Mouse (Mus musculus): ENCODE measurements around the gene Ror1. TPM values are rescaled to one million over a fixed set of nuclear protein-coding genes. Genes with fewer than 3 reads are reported as not detected.

Ror1 gene
- polyA plus RNA-seq, 1 experiment: 0.12 TPM

DNA sequence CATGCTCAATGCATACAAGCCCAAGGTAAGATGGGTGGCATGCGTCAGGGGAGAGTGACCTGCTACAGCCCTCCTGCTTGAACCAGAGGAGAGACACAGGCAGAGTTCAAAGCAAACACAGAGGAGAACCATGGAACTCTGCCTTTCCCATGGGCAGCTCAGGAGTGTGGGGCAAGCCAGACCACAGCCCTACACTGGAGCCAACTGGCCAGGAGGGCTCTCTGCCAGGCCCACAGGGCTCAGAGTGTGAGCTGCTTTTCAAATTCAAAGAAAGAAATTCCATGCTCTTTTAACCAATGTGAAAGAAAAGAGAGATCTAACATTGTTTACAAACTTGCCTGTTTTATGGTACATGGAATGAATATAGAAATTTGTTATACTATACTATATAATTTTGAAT, 330.5 kb downstream of the Ror1 start:
- TF ChIP-seq POLR2A (IDR thresholded peaks at IDR 0.05; ENCODE audit: control insufficient read depth, low read depth, low read length): no peak
- H3K4me3 ChIP-seq (ENCODE audit: control insufficient read depth, low read depth, low read length): no peak overlapping the region
- H3K36me3 ChIP-seq (ENCODE audit: control insufficient read depth, insufficient read depth, low read length): no peaks in the 10 kb centered on the region
- H3K4me1 ChIP-seq (ENCODE audit: control insufficient read depth, insufficient read depth, low read length): no peaks in the 10 kb centered on the region
- H3K27ac ChIP-seq (ENCODE audit: control insufficient read depth, insufficient read depth, low read depth, low read length): no peak overlapping the region
- no peaks in the 10 kb centered on the region for H3K27me3 ChIP-seq (ENCODE audit: control insufficient read depth, insufficient read depth, low read length)

DNA sequence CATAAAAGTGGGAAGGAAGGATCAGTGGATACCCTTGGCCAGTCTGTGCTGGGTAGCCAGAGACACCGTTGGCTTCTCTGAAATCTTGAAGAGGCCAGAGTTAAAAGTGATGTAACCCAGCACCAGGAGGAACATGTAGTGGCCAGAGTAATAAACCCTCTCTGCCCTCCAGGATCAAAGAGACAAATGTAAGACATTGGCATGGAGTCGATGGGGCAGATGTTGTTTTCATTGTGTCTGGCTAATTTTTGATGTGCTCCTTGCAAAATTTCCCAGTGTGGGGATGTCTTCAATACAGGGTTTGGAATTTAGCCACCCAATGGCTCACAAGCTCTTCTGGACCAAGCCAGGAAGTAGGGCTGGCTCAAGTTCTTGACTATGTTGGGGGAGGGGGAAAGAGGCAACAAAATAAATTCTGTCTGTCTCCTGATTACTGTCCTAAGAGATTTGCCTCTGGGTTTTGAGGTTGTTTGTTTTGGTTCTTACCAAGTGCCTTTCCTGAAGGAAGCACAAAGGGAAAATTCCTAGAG, 333.8 kb downstream of the Ror1 start:
- Histone ChIP-seq H3K4me1 (ENCODE audit: control insufficient read depth, insufficient read depth, low read length) (no peaks in the 10 kb centered on the region), H3K4me3 (ENCODE audit: control insufficient read depth, low read depth, low read length) (no peak overlapping the region), H3K36me3 (ENCODE audit: control insufficient read depth, insufficient read depth, low read length) (no peaks in the 10 kb centered on the region), H3K27me3 (ENCODE audit: control insufficient read depth, insufficient read depth, low read length) (no peaks in the 10 kb centered on the region), H3K27ac (ENCODE audit: control insufficient read depth, insufficient read depth, low read depth, low read length) (no peak overlapping the region)
- TF ChIP-seq CTCF (IDR thresholded peaks at IDR 0.05; ENCODE audit: control insufficient read depth, insufficient read depth, insufficient replicate concordance, low read depth, low read length): no peak
- no peak for TF ChIP-seq POLR2A (IDR thresholded peaks at IDR 0.05; ENCODE audit: control insufficient read depth, low read depth, low read length)

DNA sequence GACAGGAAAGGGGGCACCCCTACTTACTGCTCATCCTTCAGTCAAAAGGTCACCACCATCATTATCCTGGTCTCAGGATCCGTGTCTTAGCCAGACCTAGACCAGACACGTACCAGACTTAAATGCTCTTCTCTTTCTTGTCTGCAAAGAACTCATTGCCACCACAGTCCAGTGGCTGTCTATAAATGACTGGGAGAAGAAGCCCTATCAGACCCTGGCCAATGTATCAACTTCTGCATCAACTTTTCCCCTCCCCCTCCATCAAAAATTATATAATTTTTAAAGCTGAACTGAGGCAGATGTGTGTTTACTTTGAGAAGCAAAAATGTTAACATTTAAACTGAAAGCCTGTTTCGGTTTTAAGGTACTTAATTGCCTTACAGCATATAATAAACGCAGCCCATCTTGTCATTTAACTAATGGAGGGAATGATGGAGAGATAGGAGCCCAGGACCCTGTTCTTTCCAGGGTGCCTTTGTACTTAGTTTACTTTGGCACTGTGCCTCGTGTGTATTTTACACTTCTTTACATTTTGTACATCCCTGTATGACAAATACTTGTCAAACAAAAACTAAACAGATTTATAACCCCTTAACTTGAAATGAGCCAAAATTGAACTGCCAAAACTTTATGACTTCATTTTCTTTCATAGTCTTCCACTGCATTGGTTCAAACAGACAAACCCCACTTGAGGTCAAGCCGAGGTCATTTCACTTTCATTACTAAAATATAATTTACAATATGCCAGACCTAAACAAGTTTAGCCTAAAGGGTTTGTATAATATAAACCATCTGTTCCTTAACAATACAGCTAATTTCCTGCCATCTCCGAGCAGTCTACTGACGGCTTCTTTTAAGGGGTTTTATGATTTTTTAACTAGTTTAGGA, 339.9 kb downstream of the Ror1 start:
- Histone ChIP-seq H3K27ac (ENCODE audit: control insufficient read depth, insufficient read depth, low read depth, low read length) (no peak overlapping the region), H3K4me3 (ENCODE audit: control insufficient read depth, low read depth, low read length) (no peak overlapping the region), H3K27me3 (ENCODE audit: control insufficient read depth, insufficient read depth, low read length) (no peaks in the 10 kb centered on the region), H3K4me1 (ENCODE audit: control insufficient read depth, insufficient read depth, low read length) (no peaks in the 10 kb centered on the region), H3K36me3 (ENCODE audit: control insufficient read depth, insufficient read depth, low read length) (no peaks in the 10 kb centered on the region)
- TF ChIP-seq POLR2A (IDR thresholded peaks at IDR 0.05; ENCODE audit: control insufficient read depth, low read depth, low read length) (no peak), CTCF (IDR thresholded peaks at IDR 0.05; ENCODE audit: control insufficient read depth, insufficient read depth, insufficient replicate concordance, low read depth, low read length) (no peak)

DNA sequence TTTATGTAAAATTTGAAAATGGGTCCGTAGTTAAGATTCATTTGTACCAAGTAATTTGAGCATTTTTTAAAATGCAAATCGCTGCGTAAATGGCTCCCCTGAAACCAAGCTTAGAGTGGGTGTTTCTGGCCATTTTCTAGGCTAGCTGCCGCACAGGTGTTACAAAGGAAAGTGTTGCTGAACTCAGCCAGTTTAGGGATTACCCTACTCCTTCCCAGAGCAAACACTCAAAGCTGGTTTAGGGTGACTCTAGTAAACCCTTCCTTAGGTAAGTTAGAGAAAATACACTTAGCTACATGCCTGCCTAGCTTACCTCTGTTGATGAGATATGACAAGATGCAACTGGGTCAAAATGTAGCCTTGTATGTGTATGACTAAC, 340.6 kb downstream of the Ror1 start:
- H3K36me3 ChIP-seq (ENCODE audit: control insufficient read depth, insufficient read depth, low read length): no peaks in the 10 kb centered on the region
- no peaks in the 10 kb centered on the region for H3K27me3 ChIP-seq (ENCODE audit: control insufficient read depth, insufficient read depth, low read length)
- H3K4me1 ChIP-seq (ENCODE audit: control insufficient read depth, insufficient read depth, low read length): peaks cover 2% of the 10 kb centered on the region; the same call in 1 of the 2 replicates
- no peak overlapping the region for H3K27ac ChIP-seq (ENCODE audit: control insufficient read depth, insufficient read depth, low read depth, low read length)
- no peak overlapping the region for H3K4me3 ChIP-seq (ENCODE audit: control insufficient read depth, low read depth, low read length)
- TF ChIP-seq POLR2A (IDR thresholded peaks at IDR 0.05; ENCODE audit: control insufficient read depth, low read depth, low read length) (no peak), CTCF (IDR thresholded peaks at IDR 0.05; ENCODE audit: control insufficient read depth, insufficient read depth, insufficient replicate concordance, low read depth, low read length) (no peak)

DNA sequence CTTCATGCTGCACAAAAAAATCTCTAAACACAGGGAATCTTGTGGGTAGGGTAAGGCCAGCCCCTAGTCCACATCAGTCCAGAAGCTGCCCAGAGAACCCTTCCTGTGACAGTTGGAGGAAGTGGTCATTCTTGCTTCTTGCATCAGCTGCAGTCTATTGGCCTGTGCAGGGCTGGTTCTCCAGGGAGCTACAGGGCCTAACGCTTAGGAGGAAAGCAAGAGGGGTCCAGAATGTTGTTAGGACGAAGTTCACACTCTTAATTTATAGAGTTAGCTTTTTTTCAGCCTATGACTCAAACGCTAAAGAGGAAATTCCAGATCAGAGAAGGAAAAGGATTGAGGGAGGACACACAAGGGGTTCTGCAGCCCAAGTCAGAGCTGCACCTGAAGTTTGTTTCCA, 351.3 kb downstream of the Ror1 start:
- Histone ChIP-seq H3K27me3 (ENCODE audit: control insufficient read depth, insufficient read depth, low read length) (no peaks in the 10 kb centered on the region), H3K27ac (ENCODE audit: control insufficient read depth, insufficient read depth, low read depth, low read length) (no peak overlapping the region), H3K4me3 (ENCODE audit: control insufficient read depth, low read depth, low read length) (no peak overlapping the region), H3K36me3 (ENCODE audit: control insufficient read depth, insufficient read depth, low read length) (no peaks in the 10 kb centered on the region), H3K4me1 (ENCODE audit: control insufficient read depth, insufficient read depth, low read length) (no peaks in the 10 kb centered on the region)
- TF ChIP-seq POLR2A (IDR thresholded peaks at IDR 0.05; ENCODE audit: control insufficient read depth, low read depth, low read length) (no peak), CTCF (IDR thresholded peaks at IDR 0.05; ENCODE audit: control insufficient read depth, insufficient read depth, insufficient replicate concordance, low read depth, low read length) (no peak)

DNA sequence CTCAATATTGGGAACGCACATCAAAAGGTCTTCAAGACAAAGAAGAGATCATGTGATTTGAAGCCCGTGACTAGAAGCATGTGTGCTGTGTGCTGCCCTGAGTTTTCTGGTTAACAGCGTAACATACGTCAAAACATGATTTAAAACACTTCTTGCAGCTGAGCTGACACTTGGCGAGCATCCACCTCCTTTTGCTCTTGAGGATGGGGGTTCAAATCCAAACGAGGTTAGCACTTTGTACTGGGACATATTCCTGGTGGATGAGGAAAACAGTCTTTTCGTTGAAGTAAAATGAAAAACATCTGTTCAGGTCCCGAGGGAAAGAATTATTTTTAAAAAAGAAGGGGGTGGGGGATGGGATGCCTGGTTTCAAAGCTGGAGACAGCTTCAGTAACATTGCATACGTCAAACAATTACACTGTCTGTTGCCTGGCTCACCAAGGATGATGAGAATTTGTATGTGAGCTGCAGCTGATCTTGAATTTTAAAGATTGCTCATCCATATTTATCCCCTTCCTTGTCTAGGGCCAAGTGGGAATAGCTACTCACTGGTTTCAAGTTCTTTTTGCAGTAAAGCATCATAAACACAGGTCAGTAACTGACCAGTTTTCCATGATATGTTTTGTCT, 367.0 kb downstream of the Ror1 start:
- Histone ChIP-seq H3K4me3 (ENCODE audit: control insufficient read depth, low read depth, low read length) (no peak overlapping the region), H3K27me3 (ENCODE audit: control insufficient read depth, insufficient read depth, low read length) (no peaks in the 10 kb centered on the region), H3K27ac (ENCODE audit: control insufficient read depth, insufficient read depth, low read depth, low read length) (no peak overlapping the region), H3K4me1 (ENCODE audit: control insufficient read depth, insufficient read depth, low read length) (no peaks in the 10 kb centered on the region), H3K36me3 (ENCODE audit: control insufficient read depth, insufficient read depth, low read length) (no peaks in the 10 kb centered on the region)
- TF ChIP-seq CTCF (IDR thresholded peaks at IDR 0.05; ENCODE audit: control insufficient read depth, insufficient read depth, insufficient replicate concordance, low read depth, low read length): no peak
- TF ChIP-seq POLR2A (IDR thresholded peaks at IDR 0.05; ENCODE audit: control insufficient read depth, low read depth, low read length): no peak

DNA sequence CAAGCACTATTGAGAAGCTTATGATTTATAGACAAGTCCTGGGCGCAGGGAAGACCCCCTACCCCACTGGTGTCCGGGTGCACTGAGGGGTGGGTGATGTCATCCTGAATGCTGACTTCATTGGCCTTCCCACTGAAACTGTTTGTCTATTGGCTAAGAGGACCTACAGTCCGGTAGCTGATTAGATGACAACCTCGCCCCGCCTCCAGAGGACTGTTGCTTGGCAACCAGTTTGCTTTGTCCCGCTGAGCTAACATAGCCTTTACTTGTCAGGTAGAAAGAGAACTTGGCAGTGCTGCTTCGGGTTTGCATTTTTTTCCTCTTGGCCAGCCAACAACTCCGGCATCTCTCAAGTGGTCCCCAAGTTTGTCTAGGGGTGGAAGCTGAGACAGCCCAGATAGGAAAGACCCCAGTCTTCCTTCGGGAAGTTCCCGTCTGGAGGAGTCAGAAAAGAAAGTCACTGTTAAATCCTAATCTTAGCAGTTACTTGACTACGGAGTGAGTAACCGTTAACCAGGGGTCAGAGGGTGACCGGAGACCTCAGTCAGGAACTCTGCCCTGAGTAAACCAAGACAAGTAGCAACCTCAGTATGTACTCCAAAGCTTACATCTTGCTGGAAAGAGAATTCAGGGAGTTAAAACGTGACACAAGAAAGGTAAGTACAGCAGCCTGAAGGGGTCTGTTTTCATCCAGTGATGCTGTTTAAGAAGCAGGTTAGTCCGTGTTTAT, 383.2 kb downstream of the Ror1 start, which contains the start of gene Ube2u:
Gene Ube2u, plus strand, starts transcription at position 258 of the 730 bp plus-strand sequence.
- peak within 1 kb of the TSS; percentile 89 for H3K4me3 ChIP-seq (ENCODE audit: control insufficient read depth, low read depth, low read length)
- no peaks in the 10 kb centered on the region for H3K27me3 ChIP-seq (ENCODE audit: control insufficient read depth, insufficient read depth, low read length)
- peak within 1 kb of the TSS; percentile 93 for H3K27ac ChIP-seq (ENCODE audit: control insufficient read depth, insufficient read depth, low read depth, low read length)
- no peaks in the 10 kb centered on the region for H3K36me3 ChIP-seq (ENCODE audit: control insufficient read depth, insufficient read depth, low read length)
- peaks cover 4% of the 10 kb centered on the region for H3K4me1 ChIP-seq (ENCODE audit: control insufficient read depth, insufficient read depth, low read length)
- TF ChIP-seq CTCF (IDR thresholded peaks at IDR 0.05; ENCODE audit: control insufficient read depth, insufficient read depth, insufficient replicate concordance, low read depth, low read length): no peak
- peak; percentile 62; the same call in 1 of the 2 replicates for TF ChIP-seq POLR2A (IDR thresholded peaks at IDR 0.05; ENCODE audit: control insufficient read depth, low read depth, low read length)
